Mouse (Mus musculus): ENCODE data around the gene Sugp1. TPM values are rescaled to one million over a fixed set of nuclear protein-coding genes. Genes with fewer than 3 reads are reported as not detected.

Gene Sugp1
- polyA plus RNA-seq, 1 experiment from 2014 or later, result 25.4 TPM

- WGBS, result 9% methylated on average over 7 of the region's 7 CpGs
- H3K9ac ChIP-seq, result no peak overlapping the region
- peaks cover 95% of the 10 kb centered on the region for H3K27me3 ChIP-seq
- no peak overlapping the region for H3K4me2 ChIP-seq
- no peaks in the 10 kb centered on the region for H3K36me3 ChIP-seq
- ATAC-seq (replicated peaks; ENCODE audit: insufficient number of reproducible peaks, insufficient read depth, low FRiP score, low read depth), result no peak
- H3K27ac ChIP-seq, result no peak overlapping the region
- no peak overlapping the region for H3K4me3 ChIP-seq
- peaks cover 27% of the 10 kb centered on the region for H3K4me1 ChIP-seq (replicated peaks)
- no peaks in the 10 kb centered on the region for H3K9me3 ChIP-seq (replicated peaks)
Measured at GRCm38 (mm10) chr8:70087237-70087636, 44.6 kb downstream of the Sugp1 start.

GRCm38 (mm10) chr8:70087836-70088650 lies 45.4 kb downstream of the Sugp1 start:
- peak; percentile 72 for ATAC-seq (replicated peaks; ENCODE audit: insufficient number of reproducible peaks, insufficient read depth, low FRiP score, low read depth)
- Histone ChIP-seq H3K27ac (no peak overlapping the region), H3K36me3 (no peaks in the 10 kb centered on the region), H3K9me3 (replicated peaks) (no peaks in the 10 kb centered on the region), H3K27me3 (peaks cover 87% of the 10 kb centered on the region), H3K4me1 (replicated peaks) (peaks cover 27% of the 10 kb centered on the region), H3K9ac (no peak overlapping the region), H3K4me3 (peak overlapping the region; percentile 42), H3K4me2 (peak overlapping the region; percentile 67)
- WGBS, result 4% methylated on average over 56 of the region's 56 CpGs

GRCm38 (mm10) chr8:70089296-70089960 lies 46.8 kb downstream of the Sugp1 start:
- WGBS, result 64% methylated on average over 9 of the region's 9 CpGs
- peaks cover 13% of the 10 kb centered on the region for H3K4me1 ChIP-seq (replicated peaks)
- H3K9ac ChIP-seq, result no peak overlapping the region
- no peak for ATAC-seq (replicated peaks; ENCODE audit: insufficient number of reproducible peaks, insufficient read depth, low FRiP score, low read depth)
- H3K4me2 ChIP-seq, result no peak overlapping the region
- H3K4me3 ChIP-seq, result no peak overlapping the region
- H3K36me3 ChIP-seq, result no peaks in the 10 kb centered on the region
- no peaks in the 10 kb centered on the region for H3K9me3 ChIP-seq (replicated peaks)
- no peak overlapping the region for H3K27ac ChIP-seq
- peaks cover 84% of the 10 kb centered on the region for H3K27me3 ChIP-seq

- peaks cover 62% of the 10 kb centered on the region for H3K27me3 ChIP-seq
- no peak overlapping the region for H3K4me3 ChIP-seq
- WGBS, result 53% methylated on average over 8 of the region's 8 CpGs
- no peak for ATAC-seq (replicated peaks; ENCODE audit: insufficient number of reproducible peaks, insufficient read depth, low FRiP score, low read depth)
- no peak overlapping the region for H3K27ac ChIP-seq
- H3K4me1 ChIP-seq (replicated peaks), result peaks cover 6% of the 10 kb centered on the region
- no peak overlapping the region for H3K9ac ChIP-seq
- no peak overlapping the region for H3K4me2 ChIP-seq
- no peaks in the 10 kb centered on the region for H3K9me3 ChIP-seq (replicated peaks)
- H3K36me3 ChIP-seq, result no peaks in the 10 kb centered on the region
Measured at GRCm38 (mm10) chr8:70092786-70093185, 50.2 kb downstream of the Sugp1 start.

DNA sequence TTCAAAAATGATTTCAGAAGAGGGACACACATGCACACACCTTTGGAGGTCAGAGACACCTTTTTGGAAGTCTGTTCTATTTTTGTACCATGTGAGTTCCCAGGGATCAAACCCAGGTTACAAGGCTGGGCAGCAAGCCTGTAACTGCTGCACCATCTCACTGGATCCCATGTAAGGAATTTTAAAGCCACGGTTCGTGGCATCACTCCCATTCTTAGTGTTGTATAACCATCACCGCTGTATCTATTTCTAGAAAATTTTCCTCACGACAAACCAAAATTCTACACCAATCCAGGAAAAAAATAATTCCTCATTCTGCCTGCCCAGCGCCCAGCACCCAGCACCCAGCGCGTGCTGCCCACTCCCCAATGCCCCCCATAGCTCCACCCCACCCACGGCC lies 56.7 kb downstream of the Sugp1 start:
- Histone ChIP-seq H3K9me3 (replicated peaks) (no peaks in the 10 kb centered on the region), H3K9ac (no peak overlapping the region), H3K4me1 (replicated peaks) (no peaks in the 10 kb centered on the region), H3K4me2 (no peak overlapping the region), H3K4me3 (no peak overlapping the region), H3K27me3 (peaks cover 29% of the 10 kb centered on the region), H3K27ac (no peak overlapping the region), H3K36me3 (no peaks in the 10 kb centered on the region)
- 62% methylated on average over 8 of the region's 8 CpGs for WGBS
- ATAC-seq (replicated peaks; ENCODE audit: insufficient number of reproducible peaks, insufficient read depth, low FRiP score, low read depth), result no peak

DNA sequence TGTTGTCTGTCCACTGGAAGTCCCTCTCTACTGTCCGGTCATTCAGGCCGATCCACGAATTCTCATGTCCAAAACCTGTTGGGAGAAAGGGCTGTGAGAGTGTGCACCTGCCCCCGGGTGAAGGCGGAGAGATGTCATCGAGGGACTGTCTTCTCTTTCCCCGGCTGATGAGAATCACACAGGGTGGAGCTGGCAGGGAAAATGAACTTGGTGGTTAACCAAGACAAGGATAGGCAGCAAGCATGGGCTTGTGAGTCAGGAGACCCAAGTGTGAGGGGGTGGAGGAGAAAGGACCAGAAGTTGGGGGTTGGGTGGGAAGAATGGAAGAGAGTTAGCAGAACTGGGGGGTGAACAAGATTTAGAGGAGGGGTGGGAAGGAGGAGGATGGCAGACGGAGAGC lies 57.6 kb downstream of the Sugp1 start:
- 77% methylated on average over 8 of the region's 8 CpGs for WGBS
- peaks cover 23% of the 10 kb centered on the region for H3K27me3 ChIP-seq
- no peaks in the 10 kb centered on the region for H3K9me3 ChIP-seq (replicated peaks)
- H3K4me2 ChIP-seq, result no peak overlapping the region
- no peak overlapping the region for H3K9ac ChIP-seq
- ATAC-seq (replicated peaks; ENCODE audit: insufficient number of reproducible peaks, insufficient read depth, low FRiP score, low read depth), result no peak
- H3K27ac ChIP-seq, result no peak overlapping the region
- H3K4me1 ChIP-seq (replicated peaks), result no peaks in the 10 kb centered on the region
- H3K4me3 ChIP-seq, result no peak overlapping the region
- no peaks in the 10 kb centered on the region for H3K36me3 ChIP-seq

- no peak overlapping the region for H3K4me2 ChIP-seq
- WGBS, result 11% methylated on average over 6 of the region's 6 CpGs
- H3K27ac ChIP-seq, result no peak overlapping the region
- no peaks in the 10 kb centered on the region for H3K36me3 ChIP-seq
- H3K9me3 ChIP-seq (replicated peaks), result no peaks in the 10 kb centered on the region
- peaks cover 36% of the 10 kb centered on the region for H3K27me3 ChIP-seq
- peak; percentile 59; the same call in 1 of the 2 replicates for ATAC-seq (replicated peaks; ENCODE audit: insufficient number of reproducible peaks, insufficient read depth, low FRiP score, low read depth)
- H3K4me1 ChIP-seq (replicated peaks), result no peaks in the 10 kb centered on the region
- H3K4me3 ChIP-seq, result no peak overlapping the region
- no peak overlapping the region for H3K9ac ChIP-seq
Measured at GRCm38 (mm10) chr8:70104506-70104905, 61.9 kb downstream of the Sugp1 start.

- Histone ChIP-seq H3K4me2 (no peak overlapping the region), H3K9me3 (replicated peaks) (no peaks in the 10 kb centered on the region), H3K4me1 (replicated peaks) (no peaks in the 10 kb centered on the region), H3K27ac (no peak overlapping the region), H3K27me3 (peaks cover 40% of the 10 kb centered on the region), H3K4me3 (no peak overlapping the region), H3K36me3 (no peaks in the 10 kb centered on the region), H3K9ac (no peak overlapping the region)
- WGBS, result 69% methylated on average over 7 of the region's 7 CpGs
- no peak for ATAC-seq (replicated peaks; ENCODE audit: insufficient number of reproducible peaks, insufficient read depth, low FRiP score, low read depth)
Measured at GRCm38 (mm10) chr8:70104922-70105321, 62.3 kb downstream of the Sugp1 start.

DNA sequence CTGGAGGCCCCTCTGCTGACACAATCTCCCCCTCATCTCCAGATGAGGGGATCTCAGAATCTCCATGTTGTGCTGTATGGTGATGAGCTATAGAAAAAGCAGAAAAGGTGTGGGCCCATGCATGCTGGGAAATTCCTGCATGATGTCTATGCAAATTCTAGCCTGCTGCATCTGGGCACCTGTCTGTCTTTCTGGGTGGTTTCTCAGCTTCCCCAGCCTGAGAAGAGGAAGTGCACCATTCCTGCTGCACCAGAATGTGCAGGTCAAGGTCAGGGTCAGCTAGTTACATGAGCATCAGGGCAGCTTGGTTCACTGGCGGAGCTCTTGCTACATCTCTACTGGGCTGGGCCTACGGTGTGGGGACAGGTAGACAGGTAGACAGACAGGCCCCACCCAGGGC lies 67.8 kb downstream of the Sugp1 start:
- H3K4me1 ChIP-seq (replicated peaks), result no peaks in the 10 kb centered on the region; the same call in 1 of the 2 replicates
- H3K27me3 ChIP-seq, result peaks cover 86% of the 10 kb centered on the region
- H3K4me3 ChIP-seq, result no peak overlapping the region
- H3K27ac ChIP-seq, result no peak overlapping the region
- H3K4me2 ChIP-seq, result no peak overlapping the region
- 86% methylated on average over 2 of the region's 2 CpGs for WGBS
- no peaks in the 10 kb centered on the region for H3K36me3 ChIP-seq
- no peak for ATAC-seq (replicated peaks; ENCODE audit: insufficient number of reproducible peaks, insufficient read depth, low FRiP score, low read depth)
- no peak overlapping the region for H3K9ac ChIP-seq
- no peaks in the 10 kb centered on the region for H3K9me3 ChIP-seq (replicated peaks)

GRCm38 (mm10) chr8:70111192-70111795 lies 68.7 kb downstream of the Sugp1 start:
- WGBS, result 46% methylated on average over 23 of the region's 23 CpGs
- no peak for ATAC-seq (replicated peaks; ENCODE audit: insufficient number of reproducible peaks, insufficient read depth, low FRiP score, low read depth)

GRCm38 (mm10) chr8:70112401-70113016 lies 69.9 kb downstream of the Sugp1 start:
- H3K27ac ChIP-seq, result no peak overlapping the region
- peaks cover 96% of the 10 kb centered on the region for H3K27me3 ChIP-seq
- H3K9ac ChIP-seq, result no peak overlapping the region
- no peak for ATAC-seq (replicated peaks; ENCODE audit: insufficient number of reproducible peaks, insufficient read depth, low FRiP score, low read depth)
- WGBS, result 6% methylated on average over 43 of the region's 43 CpGs
- H3K36me3 ChIP-seq, result no peaks in the 10 kb centered on the region
- no peak overlapping the region for H3K4me2 ChIP-seq
- no peak overlapping the region for H3K4me3 ChIP-seq
- no peaks in the 10 kb centered on the region for H3K9me3 ChIP-seq (replicated peaks)
- no peaks in the 10 kb centered on the region; the same call in 1 of the 2 replicates for H3K4me1 ChIP-seq (replicated peaks)

More at GRCm38 (mm10) chr8:70111192-70111795, 68.7 kb downstream of the Sugp1 start:
- H3K4me2 ChIP-seq, result no peak overlapping the region
- H3K4me1 ChIP-seq (replicated peaks), result no peaks in the 10 kb centered on the region; the same call in 1 of the 2 replicates
- no peak overlapping the region for H3K27ac ChIP-seq
- H3K9ac ChIP-seq, result no peak overlapping the region
- H3K4me3 ChIP-seq, result no peak overlapping the region
- peaks cover 89% of the 10 kb centered on the region for H3K27me3 ChIP-seq
- H3K9me3 ChIP-seq (replicated peaks), result no peaks in the 10 kb centered on the region
- no peaks in the 10 kb centered on the region for H3K36me3 ChIP-seq

Data from heart, embryonic 15.5 days (tissue).